Mouse (Mus musculus) erythroblast, embryonic 14.5 days (primary cell): Measurements from ENCODE around the gene Gnptab.

Experiments used
- GATA1 ChIP-seq: IDR thresholded peaks from 2 replicates; pipeline ENCODE4 v1.6.1; 2012; ENCODE audit warnings: low read length, inconsistent platforms, mixed read lengths
- TAL1 ChIP-seq: IDR thresholded peaks from 3 replicates; pipeline ENCODE4 v1.6.1; 2012; ENCODE audit warnings: low read length, inconsistent platforms, mixed read lengths

GRCm38 (mm10) chr10:88420655-88421435 lies 41.9 kb downstream of the Gnptab start:
- no peak for TF ChIP-seq GATA1
- TF ChIP-seq TAL1: no peak
